Mouse (Mus musculus): ENCODE results near the gene Tcerg1l.

Tcerg1l gene

DNA sequence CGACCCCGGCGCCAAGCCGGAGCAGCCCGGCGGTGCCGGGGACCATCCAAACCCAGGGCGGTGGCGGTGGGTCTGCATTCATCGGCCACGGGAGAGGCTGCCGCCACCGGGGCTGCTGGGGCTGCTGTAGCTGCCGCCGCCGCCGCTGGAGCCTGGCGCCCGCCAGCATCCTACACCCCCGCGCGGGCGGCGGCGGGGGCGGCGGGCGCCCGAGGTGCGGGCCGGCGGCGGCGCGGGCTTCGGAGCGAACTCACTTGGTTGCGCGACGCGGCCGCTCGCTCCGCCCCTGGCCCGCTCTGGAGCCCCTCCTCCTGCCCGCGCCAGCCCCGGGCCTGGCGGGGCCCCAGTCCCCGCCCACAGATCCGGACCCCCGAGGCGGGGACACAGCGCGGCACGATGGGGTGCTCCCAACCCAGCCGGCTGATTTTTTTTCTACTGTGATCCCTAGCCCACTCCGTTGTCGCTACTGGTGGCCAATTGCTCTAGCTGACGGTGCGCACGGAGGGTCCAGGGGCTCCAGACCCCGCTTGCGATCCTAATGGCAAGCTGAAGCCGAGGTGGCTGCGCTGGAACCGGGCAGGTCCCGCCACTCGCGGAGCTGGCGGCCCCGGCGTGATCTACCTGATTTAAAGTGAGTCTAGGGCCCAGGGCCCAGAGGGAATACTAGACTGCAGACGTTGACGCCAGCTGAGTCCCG, at the start of gene Tcerg1l:
Gene Tcerg1l, minus strand, starts transcription at position 246 of the 697 bp plus-strand sequence.
- no peak for TF ChIP-seq GATA4 (IDR thresholded peaks at IDR 0.05; ENCODE audit: insufficient replicate concordance, low read length)

GRCm38 (mm10) chr7:138442096-138442495, 44.6 kb upstream of the Tcerg1l start:
- TF ChIP-seq GATA4 (IDR thresholded peaks at IDR 0.05; ENCODE audit: insufficient replicate concordance, low read length): no peak

DNA sequence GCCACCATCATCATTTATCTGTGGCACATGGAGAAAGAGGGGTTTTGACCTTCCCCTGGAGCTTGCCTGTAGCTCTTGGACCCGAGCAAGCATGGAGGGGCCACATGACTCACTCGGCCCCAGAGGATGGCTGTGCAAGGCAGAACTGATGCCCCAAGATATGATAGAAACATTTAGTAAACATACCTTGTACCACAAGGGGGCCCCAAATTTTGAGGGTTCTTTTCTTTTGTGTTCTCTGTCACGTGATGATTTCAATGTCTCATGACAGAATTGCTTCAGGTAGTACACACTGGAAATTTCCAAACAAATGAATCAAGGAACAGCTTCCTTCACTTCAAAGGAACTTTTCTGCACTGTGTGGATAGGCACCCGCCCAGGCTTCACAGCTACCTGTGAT, 35.0 kb upstream of the Tcerg1l start:
- no peak for TF ChIP-seq GATA4 (IDR thresholded peaks at IDR 0.05; ENCODE audit: insufficient replicate concordance, low read length)

DNA sequence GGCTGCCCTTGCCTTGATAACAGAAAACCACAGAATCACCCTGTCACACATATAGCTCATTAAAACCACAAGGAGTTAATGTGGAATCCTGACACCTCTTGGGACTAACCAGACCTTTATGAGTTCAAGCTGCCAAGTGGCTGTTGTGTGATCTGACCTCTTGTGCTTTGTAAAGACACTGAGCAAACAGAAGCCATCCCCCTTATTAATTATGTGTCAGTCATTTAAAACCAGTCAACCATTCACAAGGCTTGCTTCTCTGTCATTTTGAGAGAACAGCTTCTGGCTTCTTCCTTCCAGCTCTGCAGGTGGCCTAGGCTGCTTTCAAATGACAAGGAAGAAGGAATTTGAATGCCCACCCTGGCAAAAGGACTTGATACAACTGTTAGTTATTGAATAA, 33.9 kb upstream of the Tcerg1l start:
- no peak for TF ChIP-seq GATA4 (IDR thresholded peaks at IDR 0.05; ENCODE audit: insufficient replicate concordance, low read length)

DNA sequence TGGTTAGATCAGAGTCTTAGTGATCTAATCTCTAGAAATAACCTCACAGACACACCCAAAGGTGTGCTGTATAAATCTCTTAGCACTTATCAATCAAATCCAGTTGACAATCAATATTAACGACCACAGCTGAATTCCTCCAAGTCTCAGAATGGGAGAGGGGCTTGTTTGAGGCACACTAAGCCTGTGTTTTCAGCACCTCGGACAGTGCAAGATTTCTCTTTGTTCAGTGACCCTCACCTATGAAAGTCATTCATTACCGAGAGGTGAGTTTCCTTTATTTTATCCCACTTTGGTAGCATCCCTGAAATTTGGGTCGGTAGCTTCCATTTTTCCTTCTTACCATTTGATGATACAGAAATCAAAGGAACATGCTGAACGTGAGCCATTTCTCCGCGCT, 32.4 kb upstream of the Tcerg1l start:
- no peak for TF ChIP-seq GATA4 (IDR thresholded peaks at IDR 0.05; ENCODE audit: insufficient replicate concordance, low read length)

- TF ChIP-seq GATA4 (IDR thresholded peaks at IDR 0.05; ENCODE audit: insufficient replicate concordance, low read length): no peak
Measured at GRCm38 (mm10) chr7:138428826-138429225, 31.3 kb upstream of the Tcerg1l start.

DNA sequence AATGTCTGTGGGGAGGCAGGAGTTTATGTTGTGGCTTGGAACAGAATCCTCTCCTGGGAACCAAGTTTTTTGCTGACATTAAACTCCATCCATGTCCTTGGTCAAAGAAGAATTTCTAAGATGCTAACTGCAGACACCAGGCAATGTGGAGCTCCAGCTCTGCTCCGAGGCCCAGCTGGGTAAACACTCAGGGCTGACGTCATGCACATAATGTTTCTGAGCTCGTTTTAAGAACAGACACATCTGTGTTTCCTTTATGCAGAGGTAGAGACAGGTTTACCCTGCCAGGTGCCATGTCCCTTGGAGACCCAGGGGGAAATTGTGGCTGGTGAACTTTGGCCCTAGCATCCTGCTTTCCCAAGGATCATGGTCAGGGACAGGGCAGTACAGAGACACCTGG, 29.9 kb upstream of the Tcerg1l start:
- TF ChIP-seq GATA4 (IDR thresholded peaks at IDR 0.05; ENCODE audit: insufficient replicate concordance, low read length): no peak

DNA sequence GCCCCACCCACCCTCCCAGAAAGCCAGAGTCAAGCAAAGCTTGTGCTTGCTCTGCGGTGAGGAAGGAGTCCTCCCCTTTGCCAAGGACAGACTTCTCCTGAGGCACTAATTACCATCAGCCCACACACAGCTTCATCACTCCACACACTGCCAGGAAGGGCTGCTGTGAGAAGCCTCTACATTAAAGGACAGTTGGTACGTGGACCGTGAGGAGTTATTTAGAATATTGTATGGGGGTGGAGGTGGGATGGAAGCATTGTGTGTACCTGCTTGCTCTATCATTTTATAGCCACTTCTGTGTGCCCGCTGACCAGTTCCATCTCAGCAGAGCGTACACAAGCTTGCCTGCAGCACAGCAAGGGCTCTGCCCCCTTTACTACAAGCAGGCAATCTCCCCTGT, 16.0 kb upstream of the Tcerg1l start:
- TF ChIP-seq GATA4 (IDR thresholded peaks at IDR 0.05; ENCODE audit: insufficient replicate concordance, low read length): no peak

DNA sequence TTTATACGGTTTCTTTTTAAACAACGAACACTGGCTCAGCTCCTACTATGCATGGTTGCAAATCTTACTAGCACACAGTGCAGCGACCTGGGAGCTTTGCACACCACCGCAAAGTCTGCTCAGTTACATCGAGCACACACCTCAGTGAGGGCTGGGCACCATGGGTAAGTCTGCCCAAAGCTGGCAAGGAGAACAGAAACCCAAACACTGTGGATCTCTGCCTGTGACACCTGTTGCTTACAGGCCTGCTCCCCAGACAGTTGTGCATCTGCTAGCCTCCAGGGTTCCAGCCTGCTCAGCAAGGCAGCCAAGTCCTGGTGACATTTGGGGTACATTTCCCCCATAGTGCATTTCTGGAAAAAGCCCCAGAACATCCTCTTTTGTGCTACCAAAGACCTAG, 4.1 kb upstream of the Tcerg1l start:
- TF ChIP-seq GATA4 (IDR thresholded peaks at IDR 0.05; ENCODE audit: insufficient replicate concordance, low read length): no peak

DNA sequence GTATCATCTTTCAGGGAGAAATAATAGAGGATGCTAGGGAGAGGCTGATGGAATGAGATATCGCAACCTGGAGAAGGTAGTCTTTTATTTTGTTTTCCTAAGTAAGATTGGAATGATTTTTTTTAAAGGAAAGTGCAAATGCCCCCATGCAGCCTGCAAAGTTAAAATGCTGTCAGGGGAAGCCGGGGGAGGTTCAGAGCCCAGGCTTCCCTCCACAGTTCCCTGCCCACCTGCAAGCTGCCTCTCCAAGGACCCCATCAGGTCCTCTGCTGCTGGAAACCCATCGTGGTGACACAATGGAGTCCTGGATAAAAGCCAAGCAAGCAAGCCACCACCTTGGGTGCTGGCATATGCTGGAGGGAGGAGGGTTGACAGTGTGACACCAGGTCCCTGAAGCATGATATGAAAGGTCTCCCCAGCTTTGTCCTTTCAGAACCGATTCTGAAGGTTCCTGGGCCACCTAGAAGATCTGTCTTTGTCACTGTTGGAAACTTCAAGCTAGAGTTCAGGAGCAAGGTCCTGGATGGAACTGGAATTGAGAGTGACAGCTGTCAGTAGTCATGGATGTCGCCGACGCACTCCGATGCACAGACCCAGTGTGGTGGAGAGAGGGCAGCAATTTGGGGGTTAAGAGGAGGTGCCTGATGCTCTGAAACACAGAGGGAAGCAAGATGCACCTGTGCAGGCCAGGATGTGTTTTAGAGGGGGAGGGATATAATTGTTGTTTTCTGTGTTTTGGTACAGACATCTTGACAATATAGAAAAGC, 3.2 kb upstream of the Tcerg1l start:
- no peak for TF ChIP-seq GATA4 (IDR thresholded peaks at IDR 0.05; ENCODE audit: insufficient replicate concordance, low read length)

GRCm38 (mm10) chr7:138398182-138398793, 758 bp upstream of the Tcerg1l start:
- TF ChIP-seq GATA4 (IDR thresholded peaks at IDR 0.05; ENCODE audit: insufficient replicate concordance, low read length): no peak

DNA sequence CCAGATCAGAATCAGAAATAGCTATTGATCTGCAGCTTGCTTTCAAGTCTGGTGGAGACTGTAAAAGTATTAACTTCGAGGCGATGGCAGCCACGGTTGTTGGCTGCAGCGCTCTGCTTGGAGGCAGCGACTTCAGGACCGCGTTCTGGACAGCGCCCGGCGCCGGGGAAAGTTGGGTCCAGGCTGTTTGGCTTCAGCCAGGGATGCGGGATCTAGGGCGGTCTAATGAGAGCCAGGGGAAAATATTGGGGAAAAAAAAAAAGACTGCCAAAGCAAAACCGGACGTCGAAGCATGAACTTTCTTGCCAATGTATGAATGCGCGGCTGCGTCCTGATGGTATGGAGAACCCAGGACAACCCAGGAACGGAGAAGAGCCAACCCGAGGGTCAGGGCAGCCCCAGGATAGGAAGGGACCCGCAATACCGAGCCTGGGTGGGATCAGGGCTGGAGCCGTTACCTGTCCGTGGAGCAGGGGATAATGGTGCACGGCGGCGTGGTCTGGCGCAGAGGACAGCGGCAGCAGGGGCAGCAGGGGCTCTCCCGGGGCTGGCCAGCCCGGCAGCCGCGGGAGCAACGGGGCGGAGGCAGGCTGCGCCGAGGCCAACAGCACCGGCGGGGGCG, 556 bp downstream of the Tcerg1l start:
- TF ChIP-seq GATA4 (IDR thresholded peaks at IDR 0.05; ENCODE audit: insufficient replicate concordance, low read length): no peak

- TF ChIP-seq GATA4 (IDR thresholded peaks at IDR 0.05; ENCODE audit: insufficient replicate concordance, low read length): no peak
Measured at GRCm38 (mm10) chr7:138396109-138396862, 1.2 kb downstream of the Tcerg1l start.

DNA sequence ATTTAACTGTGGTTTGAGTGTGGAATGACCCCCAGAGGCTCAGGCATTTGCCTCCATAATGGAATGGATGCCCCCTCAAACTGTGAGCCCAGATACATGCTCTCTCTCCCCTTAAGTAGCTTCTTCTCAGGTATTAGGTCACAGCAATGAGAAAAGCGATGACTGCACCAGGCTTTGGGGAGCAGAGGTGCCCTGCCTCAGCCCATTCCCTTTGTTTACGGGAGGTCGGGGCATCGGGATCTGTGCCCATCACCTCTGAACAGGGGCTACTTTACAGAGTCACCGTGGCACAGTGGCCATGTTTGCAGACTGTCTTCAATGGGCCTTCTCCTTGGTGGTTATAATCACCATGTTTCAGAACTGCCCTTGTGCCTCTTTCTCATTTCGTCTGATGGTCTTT, 7.6 kb downstream of the Tcerg1l start:
- no peak for TF ChIP-seq GATA4 (IDR thresholded peaks at IDR 0.05; ENCODE audit: insufficient replicate concordance, low read length)

GRCm38 (mm10) chr7:138389071-138389470, 8.5 kb downstream of the Tcerg1l start:
- TF ChIP-seq GATA4 (IDR thresholded peaks at IDR 0.05; ENCODE audit: insufficient replicate concordance, low read length): no peak
